Mouse (Mus musculus): ENCODE data around the gene Proser2. TPM values are rescaled to one million over a fixed set of nuclear protein-coding genes. Genes with fewer than 3 reads are reported as not detected.
A peak's percentile ranks its signal among the peaks of the same experiment; 100 is the strongest.

Gene Proser2
- polyA plus RNA-seq, 1 experiment from 2014 or later: 49.0 TPM

- no peak overlapping the region; the same call in 1 of the 2 replicates for H3K9ac ChIP-seq (ENCODE audit: low read length)
- no peaks in the 10 kb centered on the region for H3K9me3 ChIP-seq (ENCODE audit: control insufficient read depth, low read length)
- ATAC-seq (ENCODE audit: low FRiP score, low TSS enrichment) (no peak), DNase-seq (ENCODE audit: low spot score) (no peak)
- peak overlapping the region; percentile 76 for H3K4me3 ChIP-seq (ENCODE audit: low read depth, low read length)
- no peak overlapping the region for H3K27ac ChIP-seq (replicated peaks)
- no peaks in the 10 kb centered on the region for H3K4me1 ChIP-seq (replicated peaks; ENCODE audit: control insufficient read depth, insufficient read depth)
- TF ChIP-seq CTCF (IDR thresholded peaks at IDR 0.05; ENCODE audit: low read depth) (no peak), EP300 (optimal IDR thresholded peaks at IDR 0.05) (no peak)
- H3K4me2 ChIP-seq (replicated peaks; ENCODE audit: low read depth): peak overlapping the region; percentile 75
- WGBS: 67% methylated on average over 11 of the region's 11 CpGs
- H3K36me3 ChIP-seq (ENCODE audit: control insufficient read depth, insufficient read depth, low read length): no peaks in the 10 kb centered on the region
- no peaks in the 10 kb centered on the region for H3K27me3 ChIP-seq (ENCODE audit: control insufficient read depth, insufficient read depth, low read length)
These were observed 1.7 kb downstream of the Proser2 start for GRCm38 (mm10) chr2:6128136-6128805.

GRCm38 (mm10) chr2:6123046-6123445, 7.0 kb downstream of the Proser2 start:
- Histone ChIP-seq H3K9me3 (ENCODE audit: control insufficient read depth, low read length) (no peaks in the 10 kb centered on the region), H3K27ac (replicated peaks) (no peak overlapping the region), H3K36me3 (ENCODE audit: control insufficient read depth, insufficient read depth, low read length) (no peaks in the 10 kb centered on the region), H3K4me1 (replicated peaks; ENCODE audit: control insufficient read depth, insufficient read depth) (no peaks in the 10 kb centered on the region), H3K27me3 (ENCODE audit: control insufficient read depth, insufficient read depth, low read length) (no peaks in the 10 kb centered on the region), H3K4me3 (ENCODE audit: low read depth, low read length) (no peak overlapping the region), H3K4me2 (replicated peaks; ENCODE audit: low read depth) (no peak overlapping the region), H3K9ac (ENCODE audit: low read length) (no peak overlapping the region)
- no peak for DNase-seq (ENCODE audit: low spot score)
- TF ChIP-seq EP300 (optimal IDR thresholded peaks at IDR 0.05) (no peak), CTCF (IDR thresholded peaks at IDR 0.05; ENCODE audit: low read depth) (no peak)
- WGBS: 77% methylated on average over 7 of the region's 7 CpGs
- ATAC-seq (ENCODE audit: low FRiP score, low TSS enrichment): no peak

GRCm38 (mm10) chr2:6121091-6121490, 8.9 kb downstream of the Proser2 start:
- 89% methylated on average over 2 of the region's 2 CpGs for WGBS
- DNase-seq (ENCODE audit: low spot score) (no peak), ATAC-seq (ENCODE audit: low FRiP score, low TSS enrichment) (no peak)
- H3K36me3 ChIP-seq (ENCODE audit: control insufficient read depth, insufficient read depth, low read length): no peaks in the 10 kb centered on the region
- H3K9me3 ChIP-seq (ENCODE audit: control insufficient read depth, low read length): no peaks in the 10 kb centered on the region
- H3K4me3 ChIP-seq (ENCODE audit: low read depth, low read length): no peak overlapping the region
- TF ChIP-seq EP300 (optimal IDR thresholded peaks at IDR 0.05) (no peak), CTCF (IDR thresholded peaks at IDR 0.05; ENCODE audit: low read depth) (no peak)
- H3K4me2 ChIP-seq (replicated peaks; ENCODE audit: low read depth): no peak overlapping the region
- H3K27ac ChIP-seq (replicated peaks): no peak overlapping the region
- H3K9ac ChIP-seq (ENCODE audit: low read length): no peak overlapping the region
- H3K4me1 ChIP-seq (replicated peaks; ENCODE audit: control insufficient read depth, insufficient read depth): no peaks in the 10 kb centered on the region
- H3K27me3 ChIP-seq (ENCODE audit: control insufficient read depth, insufficient read depth, low read length): no peaks in the 10 kb centered on the region

- peak; percentile 94 for DNase-seq (ENCODE audit: low spot score)
- TF ChIP-seq CTCF (IDR thresholded peaks at IDR 0.05; ENCODE audit: low read depth) (no peak), EP300 (optimal IDR thresholded peaks at IDR 0.05) (peak; percentile 32)
- Histone ChIP-seq H3K9me3 (ENCODE audit: control insufficient read depth, low read length) (no peaks in the 10 kb centered on the region), H3K27ac (replicated peaks) (peak overlapping the region; percentile 69), H3K9ac (ENCODE audit: low read length) (no peak overlapping the region), H3K4me3 (ENCODE audit: low read depth, low read length) (no peak overlapping the region), H3K36me3 (ENCODE audit: control insufficient read depth, insufficient read depth, low read length) (no peaks in the 10 kb centered on the region), H3K4me1 (replicated peaks; ENCODE audit: control insufficient read depth, insufficient read depth) (no peaks in the 10 kb centered on the region), H3K4me2 (replicated peaks; ENCODE audit: low read depth) (no peak overlapping the region), H3K27me3 (ENCODE audit: control insufficient read depth, insufficient read depth, low read length) (no peaks in the 10 kb centered on the region)
- WGBS: 38% methylated on average over 10 of the region's 10 CpGs
- peak; percentile 98 for ATAC-seq (ENCODE audit: low FRiP score, low TSS enrichment)
These were observed 11.8 kb downstream of the Proser2 start for GRCm38 (mm10) chr2:6118246-6118645.

GRCm38 (mm10) chr2:6113792-6114191, 16.2 kb downstream of the Proser2 start:
- no peak for DNase-seq (ENCODE audit: low spot score)
- WGBS: 90% methylated on average over 12 of the region's 12 CpGs

GRCm38 (mm10) chr2:6112619-6113018, 17.4 kb downstream of the Proser2 start:
- no peaks in the 10 kb centered on the region for H3K36me3 ChIP-seq (ENCODE audit: control insufficient read depth, insufficient read depth, low read length)
- DNase-seq (ENCODE audit: low spot score): peak; percentile 38
- no peaks in the 10 kb centered on the region for H3K4me1 ChIP-seq (replicated peaks; ENCODE audit: control insufficient read depth, insufficient read depth)
- H3K9me3 ChIP-seq (ENCODE audit: control insufficient read depth, low read length): no peaks in the 10 kb centered on the region
- ATAC-seq (ENCODE audit: low FRiP score, low TSS enrichment): peak; percentile 88
- TF ChIP-seq CTCF (IDR thresholded peaks at IDR 0.05; ENCODE audit: low read depth) (no peak), EP300 (optimal IDR thresholded peaks at IDR 0.05) (no peak)
- no peak overlapping the region for H3K4me3 ChIP-seq (ENCODE audit: low read depth, low read length)
- no peaks in the 10 kb centered on the region for H3K27me3 ChIP-seq (ENCODE audit: control insufficient read depth, insufficient read depth, low read length)
- WGBS: 57% methylated on average over 4 of the region's 4 CpGs
- H3K9ac ChIP-seq (ENCODE audit: low read length): no peak overlapping the region
- H3K27ac ChIP-seq (replicated peaks): no peak overlapping the region
- no peak overlapping the region for H3K4me2 ChIP-seq (replicated peaks; ENCODE audit: low read depth)

More at GRCm38 (mm10) chr2:6113792-6114191, 16.2 kb downstream of the Proser2 start:
- H3K9ac ChIP-seq (ENCODE audit: low read length): no peak overlapping the region
- H3K4me3 ChIP-seq (ENCODE audit: low read depth, low read length): no peak overlapping the region
- H3K27ac ChIP-seq (replicated peaks): no peak overlapping the region
- H3K4me2 ChIP-seq (replicated peaks; ENCODE audit: low read depth): no peak overlapping the region
- TF ChIP-seq EP300 (optimal IDR thresholded peaks at IDR 0.05): no peak
- TF ChIP-seq CTCF (IDR thresholded peaks at IDR 0.05; ENCODE audit: low read depth): no peak
- no peaks in the 10 kb centered on the region for H3K4me1 ChIP-seq (replicated peaks; ENCODE audit: control insufficient read depth, insufficient read depth)
- no peaks in the 10 kb centered on the region for H3K36me3 ChIP-seq (ENCODE audit: control insufficient read depth, insufficient read depth, low read length)
- H3K9me3 ChIP-seq (ENCODE audit: control insufficient read depth, low read length): no peaks in the 10 kb centered on the region
- ATAC-seq (ENCODE audit: low FRiP score, low TSS enrichment): no peak
- H3K27me3 ChIP-seq (ENCODE audit: control insufficient read depth, insufficient read depth, low read length): no peaks in the 10 kb centered on the region

Data from stomach, postnatal 0 days (tissue).